Mouse (Mus musculus): ENCODE data around the gene Pafah1b3. TPM values are rescaled to one million over a fixed set of nuclear protein-coding genes. Genes with fewer than 3 reads are reported as not detected.

Pafah1b3 gene
- 9.2 TPM for polyA plus RNA-seq (2014; fragmentation: Illumina TruSeq; extraction: RNeasy Lipid Tissue Mini Kit (QIAGEN cat#74804); ENCODE audit: low read depth, low replicate concordance)

DNA sequence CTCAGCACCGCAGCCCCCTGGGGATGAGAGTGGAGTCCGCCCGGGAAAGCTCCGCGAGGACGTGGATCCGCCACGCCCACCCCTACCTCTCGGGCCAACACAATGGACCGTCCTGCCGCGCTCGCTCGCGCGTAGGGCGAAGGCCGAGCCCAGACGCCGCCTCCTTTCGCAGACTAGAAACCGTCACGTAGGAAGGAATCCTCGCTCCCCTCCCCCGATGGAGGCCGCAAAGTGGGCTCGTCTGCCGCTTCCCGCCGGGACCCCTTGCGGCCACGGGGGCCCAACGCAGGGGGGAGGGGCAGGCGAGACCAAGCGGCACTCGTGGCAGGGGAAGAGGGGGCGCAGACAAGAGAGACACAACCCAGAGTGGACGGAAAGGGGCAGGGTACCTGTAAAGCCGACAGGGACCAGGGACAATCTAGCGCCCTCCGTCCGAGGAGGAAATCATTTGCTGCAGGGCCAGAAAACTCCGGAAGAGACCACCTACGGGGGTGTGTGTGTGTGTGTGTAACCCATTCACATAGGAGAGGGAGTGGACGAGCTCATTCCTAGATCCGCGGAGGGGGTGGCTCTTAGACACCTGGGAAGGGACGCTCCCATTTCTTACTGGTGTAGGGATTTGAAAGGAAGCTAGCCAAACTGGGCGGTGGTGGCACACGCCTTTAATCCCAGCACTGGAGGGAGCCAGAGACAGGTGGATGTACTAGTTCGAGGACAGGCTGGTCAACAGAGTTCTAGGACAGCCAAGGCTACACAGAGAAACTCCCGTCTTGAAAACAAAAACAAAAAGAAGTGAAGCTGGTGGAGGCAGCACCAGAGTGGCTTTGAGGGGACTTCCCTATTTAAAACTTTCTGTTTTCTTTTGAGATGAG lies at the start of gene Pafah1b3:
Pafah1b3 (minus strand) TSS at position 533 of the 872 bp plus-strand sequence.

DNA sequence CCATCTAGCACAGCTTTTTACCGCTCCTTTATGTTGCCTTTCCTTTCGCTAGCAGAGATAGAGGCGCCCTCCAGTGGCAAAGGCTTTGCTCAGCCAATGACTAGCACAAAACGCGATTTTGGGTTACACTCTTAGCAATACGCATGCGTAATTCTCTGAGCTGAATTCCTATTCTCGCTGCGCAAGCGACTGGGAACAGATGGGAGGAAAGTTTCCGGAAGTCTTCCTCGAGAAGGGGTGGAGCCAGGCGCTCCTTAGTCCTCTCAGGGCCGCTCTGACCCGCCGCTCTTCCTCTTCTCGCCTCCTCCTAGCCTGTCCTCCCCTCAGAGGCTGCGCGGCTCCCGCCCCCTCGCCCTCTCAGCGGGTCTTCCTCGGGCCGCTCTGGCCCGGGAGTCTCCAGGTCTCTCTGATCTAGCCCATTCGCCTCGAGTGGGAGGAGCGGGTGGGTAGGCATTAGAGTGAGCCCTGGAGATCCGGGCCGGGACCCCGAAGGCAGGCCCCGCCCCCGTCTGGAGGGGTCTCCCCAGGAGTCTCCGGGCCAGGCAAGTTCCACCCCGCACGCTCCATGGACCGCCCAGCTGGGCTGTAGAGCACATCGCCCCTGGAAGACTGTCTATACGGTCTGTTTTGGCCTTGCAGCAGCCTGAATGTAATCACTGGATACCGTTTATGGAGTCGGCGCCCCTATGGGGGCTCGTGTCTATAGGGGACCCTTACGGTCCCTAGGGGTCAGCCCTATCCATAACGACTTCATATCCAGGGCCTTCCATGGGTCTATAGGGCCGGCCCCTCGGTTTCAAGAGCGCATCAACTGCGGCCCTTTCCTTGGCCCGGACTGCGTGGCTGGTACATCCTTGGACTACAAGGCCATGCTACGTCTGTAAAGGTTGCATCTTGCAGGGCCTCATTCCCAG lies 19.0 kb upstream of the Pafah1b3 start, which contains the start of gene Megf8:
Megf8 (plus strand) TSS at position 633 of the 914 bp plus-strand sequence.

DNA sequence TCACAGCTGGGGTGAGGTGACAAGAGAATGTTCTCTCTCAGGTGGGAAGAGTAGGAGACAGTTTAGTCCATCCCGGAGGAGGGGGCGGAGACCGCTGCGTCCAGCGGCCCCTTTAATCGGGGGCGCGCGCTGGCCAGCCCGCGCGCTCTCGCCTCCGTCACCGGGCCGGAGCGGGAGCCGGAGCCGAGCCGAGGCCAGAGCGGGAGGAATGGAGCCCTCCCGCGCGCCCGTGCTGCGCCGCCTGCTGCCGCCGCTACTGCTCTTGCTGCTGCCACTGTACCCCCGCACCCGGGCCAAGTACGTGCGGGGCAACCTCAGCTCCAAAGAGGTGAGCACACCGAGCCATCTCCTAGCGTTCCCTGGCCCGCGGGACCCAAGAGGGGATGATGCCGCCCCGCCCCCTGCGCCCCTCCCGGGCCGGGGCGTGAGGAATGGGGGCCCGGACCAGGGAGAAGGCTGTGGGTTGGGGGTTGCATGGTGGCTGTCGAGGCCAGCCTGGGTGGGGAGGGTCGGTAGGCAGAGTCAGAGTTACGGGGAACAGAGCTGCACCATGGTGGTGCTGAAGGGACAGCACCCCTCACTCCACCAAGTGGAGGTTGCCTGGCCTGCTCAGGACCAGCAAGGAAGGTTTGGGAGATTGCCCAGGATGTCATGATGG lies 8.3 kb upstream of the Pafah1b3 start, which contains the start of gene Tmem145:
Tmem145 (plus strand) TSS at position 151 of the 658 bp plus-strand sequence.

DNA sequence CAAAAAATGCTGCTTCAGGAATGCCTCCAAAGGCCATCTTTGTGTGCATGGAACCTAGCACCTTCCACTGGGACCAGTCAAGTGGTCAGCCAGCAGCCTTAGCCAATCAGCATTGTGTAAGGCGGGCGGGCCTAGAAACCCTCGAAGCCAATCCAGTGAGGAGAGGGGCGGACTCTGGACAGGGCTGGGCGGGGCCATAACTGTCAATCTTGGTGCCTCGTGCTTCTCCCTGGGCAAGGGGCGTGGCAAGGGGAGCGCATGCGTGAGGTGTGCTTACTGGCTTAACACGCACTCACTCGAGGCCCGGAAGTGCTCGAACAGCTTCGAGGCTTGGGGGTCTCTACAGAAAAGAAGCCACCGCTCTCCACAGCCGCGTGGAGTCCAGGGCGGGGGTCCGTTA lies 3.3 kb upstream of the Pafah1b3 start, which contains the start of gene Prr19:
Prr19 (plus strand) TSS at position 349 of the 400 bp plus-strand sequence.

DNA sequence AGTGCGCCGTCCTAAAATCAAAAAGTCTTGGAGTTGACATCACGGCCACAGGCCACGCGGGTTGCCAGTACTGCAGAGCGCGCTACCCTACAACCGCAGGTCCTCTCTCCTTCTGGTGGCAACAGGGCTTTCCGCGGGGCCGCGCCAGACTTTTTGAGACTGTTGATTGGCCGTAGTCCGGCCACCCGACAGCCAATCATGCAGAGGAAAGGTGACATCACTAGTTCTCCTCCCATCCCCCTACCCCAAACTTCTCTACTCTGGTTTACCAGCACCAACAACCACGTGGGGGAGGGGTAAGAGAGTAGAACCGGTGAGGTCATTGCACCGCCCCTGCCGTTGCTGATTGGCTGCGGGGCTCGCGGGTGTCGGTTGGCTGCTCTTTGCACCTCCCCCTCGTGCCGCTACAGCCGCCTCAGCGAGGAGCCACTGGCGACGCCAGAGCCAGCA lies 30.5 kb downstream of the Pafah1b3 start, which contains the start of gene Cic:
Cic (plus strand) TSS at position 404 of the 450 bp plus-strand sequence.

DNA sequence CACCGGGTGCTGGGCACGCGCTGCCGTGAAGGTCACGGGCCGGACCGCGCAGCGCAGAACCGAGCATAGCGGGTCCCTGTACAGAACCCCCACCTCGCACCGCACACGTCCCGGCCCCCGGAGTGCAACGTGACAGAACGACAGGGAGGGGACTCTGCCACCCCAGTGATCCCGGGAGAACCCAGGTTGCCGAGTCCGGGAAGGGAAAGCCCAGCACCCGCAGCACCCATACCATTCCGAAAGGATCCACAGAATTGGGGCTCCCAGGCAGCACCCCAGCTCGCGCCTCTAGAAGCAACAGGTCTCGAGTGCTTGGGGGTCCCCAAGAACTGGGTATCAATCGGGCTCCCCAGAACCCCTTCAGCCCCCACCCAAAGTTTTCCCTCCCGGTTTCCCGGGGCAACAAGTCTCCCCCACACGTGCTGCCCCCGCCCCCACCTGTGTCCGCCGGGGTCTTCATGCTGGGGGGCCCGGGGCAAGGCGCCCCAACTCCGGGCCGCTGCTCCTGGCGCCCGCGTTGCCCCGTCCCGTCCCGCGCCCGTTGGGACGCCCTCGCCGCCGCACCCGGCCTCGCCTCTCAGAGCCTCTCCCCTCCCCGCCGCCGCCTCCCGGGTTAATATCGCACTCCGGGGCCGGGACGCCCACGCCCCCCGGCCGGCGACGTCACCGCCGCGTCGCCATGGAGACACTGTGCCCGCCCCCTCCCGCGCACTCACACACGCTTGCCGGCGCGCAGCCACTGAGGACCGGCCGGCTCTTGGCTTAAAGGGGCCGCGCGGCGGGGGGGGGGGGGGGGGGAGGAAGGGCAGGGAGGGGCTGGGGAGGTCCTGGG lies 47.4 kb downstream of the Pafah1b3 start, which contains the start of gene Erf:
Erf (minus strand) TSS at position 621 of the 832 bp plus-strand sequence.

Other genes with a start within 250 kb of the Pafah1b3 start
- gene Grik5, start 225.6 kb downstream of the Pafah1b3 start, polyA plus RNA-seq (2014; fragmentation: Illumina TruSeq; extraction: RNeasy Lipid Tissue Mini Kit (QIAGEN cat#74804); ENCODE audit: low read depth, low replicate concordance), result 0.63 TPM
- 0.95 TPM for gene Zfp574, start 225.4 kb downstream of the Pafah1b3 start, polyA plus RNA-seq (2014; fragmentation: Illumina TruSeq; extraction: RNeasy Lipid Tissue Mini Kit (QIAGEN cat#74804); ENCODE audit: low read depth, low replicate concordance)
- gene Pou2f2, start 118.3 kb downstream of the Pafah1b3 start, polyA plus RNA-seq (2014; fragmentation: Illumina TruSeq; extraction: RNeasy Lipid Tissue Mini Kit (QIAGEN cat#74804); ENCODE audit: low read depth, low replicate concordance), result 1.7 TPM
- 1.9 TPM for gene Dedd2, start 77.4 kb downstream of the Pafah1b3 start, polyA plus RNA-seq (2014; fragmentation: Illumina TruSeq; extraction: RNeasy Lipid Tissue Mini Kit (QIAGEN cat#74804); ENCODE audit: low read depth, low replicate concordance)
- gene Zfp526, start 76.6 kb downstream of the Pafah1b3 start, polyA plus RNA-seq (2014; fragmentation: Illumina TruSeq; extraction: RNeasy Lipid Tissue Mini Kit (QIAGEN cat#74804); ENCODE audit: low read depth, low replicate concordance), result 1.5 TPM
- gene Gsk3a, start 60.1 kb downstream of the Pafah1b3 start, polyA plus RNA-seq (2014; fragmentation: Illumina TruSeq; extraction: RNeasy Lipid Tissue Mini Kit (QIAGEN cat#74804); ENCODE audit: low read depth, low replicate concordance), result 7.9 TPM
- 1.6 TPM for gene Erf, start 47.2 kb downstream of the Pafah1b3 start, polyA plus RNA-seq (2014; fragmentation: Illumina TruSeq; extraction: RNeasy Lipid Tissue Mini Kit (QIAGEN cat#74804); ENCODE audit: low read depth, low replicate concordance)
- gene Cic, start 30.3 kb downstream of the Pafah1b3 start, polyA plus RNA-seq (2014; fragmentation: Illumina TruSeq; extraction: RNeasy Lipid Tissue Mini Kit (QIAGEN cat#74804); ENCODE audit: low read depth, low replicate concordance), result 20.7 TPM
- gene Prr19, start 3.4 kb upstream of the Pafah1b3 start, polyA plus RNA-seq (2014; fragmentation: Illumina TruSeq; extraction: RNeasy Lipid Tissue Mini Kit (QIAGEN cat#74804); ENCODE audit: low read depth, low replicate concordance), result not detected
- not detected for gene Tmem145, start 8.1 kb upstream of the Pafah1b3 start, polyA plus RNA-seq (2014; fragmentation: Illumina TruSeq; extraction: RNeasy Lipid Tissue Mini Kit (QIAGEN cat#74804); ENCODE audit: low read depth, low replicate concordance)
- 1.2 TPM for gene Megf8, start 19.2 kb upstream of the Pafah1b3 start, polyA plus RNA-seq (2014; fragmentation: Illumina TruSeq; extraction: RNeasy Lipid Tissue Mini Kit (QIAGEN cat#74804); ENCODE audit: low read depth, low replicate concordance)
- gene Cnfn, start 71.7 kb upstream of the Pafah1b3 start, polyA plus RNA-seq (2014; fragmentation: Illumina TruSeq; extraction: RNeasy Lipid Tissue Mini Kit (QIAGEN cat#74804); ENCODE audit: low read depth, low replicate concordance), result not detected
- not detected for gene Lipe, start 100.7 kb upstream of the Pafah1b3 start, polyA plus RNA-seq (2014; fragmentation: Illumina TruSeq; extraction: RNeasy Lipid Tissue Mini Kit (QIAGEN cat#74804); ENCODE audit: low read depth, low replicate concordance)
- gene Cxcl17, start 114.9 kb upstream of the Pafah1b3 start, polyA plus RNA-seq (2014; fragmentation: Illumina TruSeq; extraction: RNeasy Lipid Tissue Mini Kit (QIAGEN cat#74804); ENCODE audit: low read depth, low replicate concordance), result not detected
- 3,714 TPM for gene Ceacam1, start 179.6 kb upstream of the Pafah1b3 start, polyA plus RNA-seq (2014; fragmentation: Illumina TruSeq; extraction: RNeasy Lipid Tissue Mini Kit (QIAGEN cat#74804); ENCODE audit: low read depth, low replicate concordance)
- 5.8 TPM for gene Ceacam2, start 241.9 kb upstream of the Pafah1b3 start, polyA plus RNA-seq (2014; fragmentation: Illumina TruSeq; extraction: RNeasy Lipid Tissue Mini Kit (QIAGEN cat#74804); ENCODE audit: low read depth, low replicate concordance)

All from sigmoid colon, adult 10 weeks (tissue).